Mouse (Mus musculus) ES-Bruce4 (cell line): ENCODE measurements around the gene Igsf8. TPM values are rescaled to one million over a fixed set of nuclear protein-coding genes. Genes with fewer than 3 reads are reported as not detected.

Experiments
- H3K27ac ChIP-seq: 2 replicates; pipeline ENCODE4 v1.5.1; 2012; ENCODE audit warnings: low read length, inconsistent platforms; ENCODE audit not compliant: insufficient read depth
- H3K27me3 ChIP-seq: 2 replicates; pipeline ENCODE4 v1.6.1; 2012; ENCODE audit warnings: mild to moderate bottlenecking, low read length, inconsistent platforms; ENCODE audit not compliant: control insufficient read depth, poor library complexity, insufficient read depth, severe bottlenecking
- H3K36me3 ChIP-seq: 2 replicates; pipeline ENCODE4 v1.6.1; 2012; ENCODE audit warnings: inconsistent platforms, mild to moderate bottlenecking, low read length, moderate library complexity; ENCODE audit not compliant: control insufficient read depth, poor library complexity, insufficient read depth, severe bottlenecking
- H3K4me1 ChIP-seq: one replicate; pipeline ENCODE4 v1.8.1; 2011; ENCODE audit warnings: low read length; ENCODE audit not compliant: control insufficient read depth, insufficient read depth
- H3K4me3 ChIP-seq: 2 replicates; pipeline ENCODE4 v1.5.1; 2011; ENCODE audit warnings: low read depth, mild to moderate bottlenecking, low read length
- H3K9ac ChIP-seq: 2 replicates; pipeline ENCODE4 v1.6.1; 2012; ENCODE audit warnings: low read depth, mild to moderate bottlenecking, inconsistent platforms; ENCODE audit not compliant: poor library complexity, severe bottlenecking
- H3K9me3 ChIP-seq: replicated peaks from 2 replicates; pipeline ENCODE4 v1.6.1; 2012; ENCODE audit warnings: mild to moderate bottlenecking, low read length, inconsistent platforms; ENCODE audit not compliant: control insufficient read depth, poor library complexity, insufficient read depth, severe bottlenecking
- CTCF ChIP-seq: IDR thresholded peaks from one replicate; pipeline ENCODE4 v1.8.1; 2011; ENCODE audit warnings: low read depth, low read length
- EP300 ChIP-seq: IDR thresholded peaks from 2 replicates; pipeline ENCODE4 v1.6.1; 2011; ENCODE audit warnings: low read depth, low read length; ENCODE audit not compliant: insufficient read depth
- POLR2A ChIP-seq: IDR thresholded peaks from one replicate; pipeline ENCODE4 v1.8.1; 2011; ENCODE audit warnings: low read length; ENCODE audit not compliant: insufficient read depth
- polyA plus RNA-seq: library from polyadenylated mRNA; stranded (reverse); fragments of >200 nt; gene quantifications from 2 replicates; pipeline ENCODE4 v1.2.4, GENCODE M21; 2011; ENCODE audit warnings: low read depth; ENCODE audit not compliant: missing spikeins, insufficient read depth, insufficient read length

Gene Igsf8
- polyA plus RNA-seq, 1 experiment, result 35.4 TPM

DNA sequence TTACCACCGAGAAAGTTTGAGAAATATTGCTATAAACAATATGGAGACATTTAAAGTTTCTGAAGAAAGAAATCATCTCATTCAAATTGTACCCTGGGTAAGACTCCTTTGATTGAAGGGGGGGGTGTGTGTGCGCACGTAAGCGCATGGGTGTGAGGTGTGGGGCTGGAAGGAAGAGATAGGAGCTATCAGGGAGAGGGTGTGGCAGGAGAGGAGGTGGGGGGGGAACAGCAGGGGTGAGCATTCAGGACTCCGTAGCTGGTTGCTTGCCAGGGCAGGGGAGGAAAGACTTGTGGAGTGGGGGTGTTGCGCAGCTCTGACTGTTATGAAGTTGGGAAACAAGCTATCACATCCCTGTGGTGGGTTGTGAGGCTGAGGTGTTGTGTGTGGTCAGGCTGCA, 43.0 kb downstream of the Igsf8 start:
- no peaks in the 10 kb centered on the region for H3K27me3 ChIP-seq
- no peaks in the 10 kb centered on the region for H3K9me3 ChIP-seq
- no peak overlapping the region for H3K4me3 ChIP-seq
- H3K4me1 ChIP-seq, result peaks cover 13% of the 10 kb centered on the region
- no peak for TF ChIP-seq EP300
- TF ChIP-seq CTCF, result no peak
- H3K36me3 ChIP-seq, result no peaks in the 10 kb centered on the region
- H3K27ac ChIP-seq, result no peak overlapping the region
- no peak overlapping the region for H3K9ac ChIP-seq

DNA sequence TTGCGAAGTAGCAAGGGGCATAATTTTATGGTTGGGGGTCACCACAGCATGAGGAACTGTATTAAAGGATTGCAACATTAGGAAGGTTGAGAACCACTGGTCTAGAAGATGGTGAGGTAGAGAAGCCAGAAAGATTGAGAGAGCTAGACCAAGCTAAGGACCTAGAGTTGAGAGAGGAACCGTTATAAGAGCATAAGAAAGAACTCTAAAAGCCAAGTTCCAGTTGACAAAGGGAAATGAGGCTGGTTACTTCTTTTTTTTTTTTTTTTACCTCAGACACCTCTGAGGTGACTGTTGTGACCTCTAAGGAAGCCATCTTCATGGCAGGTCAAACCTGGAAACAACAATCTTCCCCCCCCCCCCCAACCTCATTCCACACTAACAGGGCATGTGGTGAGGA, 43.7 kb downstream of the Igsf8 start:
- Histone ChIP-seq H3K4me1 (peaks cover 12% of the 10 kb centered on the region), H3K4me3 (no peak overlapping the region), H3K9me3 (no peaks in the 10 kb centered on the region), H3K27me3 (no peaks in the 10 kb centered on the region), H3K27ac (no peak overlapping the region), H3K36me3 (no peaks in the 10 kb centered on the region), H3K9ac (no peak overlapping the region)
- no peak for TF ChIP-seq POLR2A
- no peak for TF ChIP-seq CTCF
- TF ChIP-seq EP300, result no peak

DNA sequence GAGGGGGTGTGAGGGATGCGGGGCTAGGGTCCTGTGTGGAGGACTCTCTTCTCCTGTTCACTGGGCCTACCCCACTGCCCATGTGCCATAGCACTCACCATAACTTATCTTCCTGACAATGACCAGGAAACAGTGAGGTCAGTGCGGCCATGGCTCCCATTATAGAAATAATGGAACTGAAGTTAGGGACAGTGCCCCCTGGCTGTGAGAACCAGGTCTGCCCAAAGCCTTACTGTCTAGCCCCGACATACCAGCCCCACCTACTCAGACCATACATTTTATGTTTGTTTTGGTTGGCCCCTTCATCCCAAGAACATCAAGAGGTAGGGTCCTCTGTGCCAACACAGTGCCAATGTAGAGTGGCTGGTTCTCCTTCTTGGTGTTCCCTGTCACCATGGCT, 44.2 kb downstream of the Igsf8 start:
- no peaks in the 10 kb centered on the region for H3K36me3 ChIP-seq
- H3K9ac ChIP-seq, result no peak overlapping the region
- no peaks in the 10 kb centered on the region for H3K9me3 ChIP-seq
- no peaks in the 10 kb centered on the region for H3K27me3 ChIP-seq
- no peak overlapping the region for H3K4me3 ChIP-seq
- no peak for TF ChIP-seq EP300
- TF ChIP-seq CTCF, result peak; percentile 61
- peaks cover 10% of the 10 kb centered on the region for H3K4me1 ChIP-seq
- H3K27ac ChIP-seq, result no peak overlapping the region

DNA sequence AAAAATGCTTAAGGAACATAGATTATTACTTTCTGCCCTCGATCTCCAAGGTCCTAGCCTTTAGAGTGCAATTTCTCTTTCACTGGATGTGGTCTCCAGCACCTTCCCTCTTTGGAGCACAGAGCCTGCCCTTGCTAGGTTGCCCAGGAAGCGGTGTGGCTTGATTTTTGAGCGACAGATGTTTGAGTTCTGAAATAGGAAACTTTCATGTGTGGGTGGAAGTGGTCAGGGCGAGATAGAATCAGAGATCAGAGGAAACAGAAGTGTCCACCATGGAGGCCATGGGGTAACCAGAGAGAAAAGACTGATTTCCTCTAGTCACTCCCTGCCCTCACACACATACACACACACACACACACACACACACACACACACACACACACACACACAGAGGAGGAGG, 44.8 kb downstream of the Igsf8 start:
- H3K9me3 ChIP-seq, result no peaks in the 10 kb centered on the region
- no peak overlapping the region for H3K27ac ChIP-seq
- no peak overlapping the region for H3K4me3 ChIP-seq
- no peak overlapping the region for H3K9ac ChIP-seq
- TF ChIP-seq POLR2A (no peak), CTCF (no peak), EP300 (no peak)
- no peaks in the 10 kb centered on the region for H3K36me3 ChIP-seq
- peaks cover 10% of the 10 kb centered on the region for H3K4me1 ChIP-seq
- H3K27me3 ChIP-seq, result no peaks in the 10 kb centered on the region

DNA sequence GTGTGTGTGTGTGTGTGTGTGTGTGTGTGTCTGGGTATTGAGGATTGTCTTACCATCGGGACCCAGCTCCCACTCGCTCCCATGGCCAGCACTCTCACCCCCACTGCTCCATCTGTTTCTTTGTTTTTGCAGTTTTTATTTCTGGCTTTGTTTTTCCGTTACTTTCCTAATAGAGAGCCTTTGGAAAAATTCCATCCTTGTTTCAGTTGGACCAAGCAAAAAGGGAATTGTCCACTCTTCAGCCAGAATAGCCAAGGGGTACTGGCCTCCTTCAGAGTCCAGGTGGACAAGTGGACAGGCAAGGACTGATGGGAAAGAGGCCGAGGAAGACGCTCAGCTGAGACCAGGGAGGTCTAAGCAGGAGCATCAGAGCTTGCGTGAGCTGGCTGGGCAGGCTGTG, 45.4 kb downstream of the Igsf8 start:
- no peak overlapping the region for H3K9ac ChIP-seq
- H3K4me3 ChIP-seq, result no peak overlapping the region
- no peaks in the 10 kb centered on the region for H3K27me3 ChIP-seq
- H3K9me3 ChIP-seq, result no peaks in the 10 kb centered on the region
- no peaks in the 10 kb centered on the region for H3K36me3 ChIP-seq
- H3K27ac ChIP-seq, result no peak overlapping the region
- no peak for TF ChIP-seq EP300
- TF ChIP-seq CTCF, result no peak
- TF ChIP-seq POLR2A, result no peak
- H3K4me1 ChIP-seq, result peaks cover 10% of the 10 kb centered on the region

DNA sequence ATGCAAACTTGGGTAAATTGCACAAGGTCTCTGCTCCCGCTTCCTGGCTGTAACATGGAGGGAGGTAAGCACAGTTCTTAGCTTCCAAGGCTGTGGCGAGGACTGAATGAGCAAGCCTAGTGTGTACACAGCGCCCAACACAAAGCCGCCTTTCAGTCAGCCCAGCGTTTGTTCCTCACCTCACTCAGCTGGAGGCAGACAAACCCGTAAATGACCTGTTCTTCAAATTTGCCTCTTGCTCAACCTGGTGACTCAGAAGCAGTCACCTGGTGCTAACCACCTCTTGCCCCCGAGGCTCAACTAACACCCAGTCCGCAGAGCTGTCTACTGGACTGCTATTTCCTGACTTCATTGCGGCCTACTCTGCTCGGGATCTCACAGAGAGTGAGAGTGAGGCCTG, 46.5 kb downstream of the Igsf8 start:
- H3K4me3 ChIP-seq, result no peak overlapping the region
- TF ChIP-seq EP300 (0 out of 2 replicates have a peak, but pooled peaks have one; percentile 15), CTCF (no peak)
- H3K4me1 ChIP-seq, result peaks cover 6% of the 10 kb centered on the region
- H3K27me3 ChIP-seq, result no peaks in the 10 kb centered on the region
- no peaks in the 10 kb centered on the region for H3K9me3 ChIP-seq
- H3K9ac ChIP-seq, result no peak overlapping the region
- no peak overlapping the region for H3K27ac ChIP-seq
- no peaks in the 10 kb centered on the region for H3K36me3 ChIP-seq

DNA sequence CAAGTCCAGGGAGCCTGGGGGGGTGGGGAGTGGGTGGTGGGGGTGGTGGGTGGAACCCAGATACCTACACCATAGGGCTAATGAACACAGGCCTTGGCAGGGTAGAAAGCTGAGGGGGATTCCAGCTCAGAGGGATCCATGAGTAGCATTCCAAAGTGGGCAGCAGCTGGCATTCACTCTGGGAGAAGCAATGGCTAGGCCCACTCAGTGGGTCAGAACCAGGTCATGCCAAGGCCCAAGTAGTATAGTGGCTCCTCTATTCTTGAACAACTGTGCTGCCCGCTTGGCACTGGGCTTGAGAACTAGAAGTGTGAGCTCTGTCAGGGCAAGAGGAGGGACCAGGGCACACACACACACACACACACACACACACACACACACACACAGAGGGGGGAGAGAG, 47.0 kb downstream of the Igsf8 start:
- no peak overlapping the region for H3K9ac ChIP-seq
- H3K9me3 ChIP-seq, result no peaks in the 10 kb centered on the region
- no peak for TF ChIP-seq POLR2A
- TF ChIP-seq EP300, result no peak
- no peak for TF ChIP-seq CTCF
- H3K36me3 ChIP-seq, result no peaks in the 10 kb centered on the region
- H3K4me3 ChIP-seq, result no peak overlapping the region
- no peak overlapping the region for H3K27ac ChIP-seq
- no peaks in the 10 kb centered on the region for H3K27me3 ChIP-seq
- peaks cover 3% of the 10 kb centered on the region for H3K4me1 ChIP-seq
